Mouse (Mus musculus): ENCODE measurements around the gene St3gal6. TPM values are rescaled to one million over a fixed set of nuclear protein-coding genes. Genes with fewer than 3 reads are reported as not detected.

Gene St3gal6
- polyA plus RNA-seq, 1 experiment from 2014 or later: 0.86 TPM

GRCm38 (mm10) chr16:58453138-58453537 is 70.9 kb downstream of the St3gal6 start:
- H3K79me2 ChIP-seq (ENCODE audit: inconsistent target): no peaks in the 10 kb centered on the region
- no peak overlapping the region for H3K27ac ChIP-seq
- H3K36me3 ChIP-seq (ENCODE audit: inconsistent target): no peaks in the 10 kb centered on the region
- H3K4me3 ChIP-seq (ENCODE audit: inconsistent target): no peak overlapping the region
- WGBS (ENCODE audit: missing documents): 94% methylated on average over 3 of the region's 3 CpGs

- no peaks in the 10 kb centered on the region for H3K79me2 ChIP-seq (ENCODE audit: inconsistent target)
- no peaks in the 10 kb centered on the region for H3K36me3 ChIP-seq (ENCODE audit: inconsistent target)
- no peak overlapping the region for H3K27ac ChIP-seq
- WGBS (ENCODE audit: missing documents): 97% methylated on average over 5 of the region's 5 CpGs
- H3K4me3 ChIP-seq (ENCODE audit: inconsistent target): no peak overlapping the region
These were observed 72.4 kb downstream of the St3gal6 start for GRCm38 (mm10) chr16:58451647-58452046.

- Histone ChIP-seq H3K27ac (no peak overlapping the region), H3K79me2 (ENCODE audit: inconsistent target) (no peaks in the 10 kb centered on the region), H3K4me3 (ENCODE audit: inconsistent target) (no peak overlapping the region), H3K36me3 (ENCODE audit: inconsistent target) (no peaks in the 10 kb centered on the region)
- 86% methylated on average over 6 of the region's 6 CpGs for WGBS (ENCODE audit: missing documents)
These were observed 73.4 kb downstream of the St3gal6 start for GRCm38 (mm10) chr16:58450648-58451047.

GRCm38 (mm10) chr16:58449073-58449472 is 75.0 kb downstream of the St3gal6 start:
- H3K4me3 ChIP-seq (ENCODE audit: inconsistent target): no peak overlapping the region
- H3K27ac ChIP-seq: no peak overlapping the region
- WGBS (ENCODE audit: missing documents): 100% methylated on average over 4 of the region's 4 CpGs
- no peaks in the 10 kb centered on the region for H3K36me3 ChIP-seq (ENCODE audit: inconsistent target)
- H3K79me2 ChIP-seq (ENCODE audit: inconsistent target): no peaks in the 10 kb centered on the region

- Histone ChIP-seq H3K36me3 (ENCODE audit: inconsistent target) (no peaks in the 10 kb centered on the region), H3K27ac (no peak overlapping the region), H3K79me2 (ENCODE audit: inconsistent target) (no peaks in the 10 kb centered on the region), H3K4me3 (ENCODE audit: inconsistent target) (no peak overlapping the region)
- WGBS (ENCODE audit: missing documents): 84% methylated on average over 4 of the region's 4 CpGs
These were observed 77.5 kb downstream of the St3gal6 start for GRCm38 (mm10) chr16:58446281-58447259.

- no peaks in the 10 kb centered on the region for H3K79me2 ChIP-seq (ENCODE audit: inconsistent target)
- H3K36me3 ChIP-seq (ENCODE audit: inconsistent target): no peaks in the 10 kb centered on the region
- no peak overlapping the region for H3K4me3 ChIP-seq (ENCODE audit: inconsistent target)
- no peak overlapping the region for H3K27ac ChIP-seq
- WGBS (ENCODE audit: missing documents): 53% methylated on average over 6 of the region's 6 CpGs
These were observed 79.3 kb downstream of the St3gal6 start for GRCm38 (mm10) chr16:58444735-58445134.

- H3K4me3 ChIP-seq (ENCODE audit: inconsistent target): no peak overlapping the region
These were observed 91.7 kb downstream of the St3gal6 start for GRCm38 (mm10) chr16:58432384-58432783.

GRCm38 (mm10) chr16:58430246-58430645 is 93.8 kb downstream of the St3gal6 start:
- H3K79me2 ChIP-seq (ENCODE audit: inconsistent target): no peaks in the 10 kb centered on the region
- no peak overlapping the region for H3K27ac ChIP-seq
- H3K36me3 ChIP-seq (ENCODE audit: inconsistent target): no peaks in the 10 kb centered on the region
- 87% methylated on average over 7 of the region's 7 CpGs for WGBS (ENCODE audit: missing documents)
- no peak overlapping the region for H3K4me3 ChIP-seq (ENCODE audit: inconsistent target)

More at GRCm38 (mm10) chr16:58432384-58432783, 91.7 kb downstream of the St3gal6 start:
- no peaks in the 10 kb centered on the region for H3K36me3 ChIP-seq (ENCODE audit: inconsistent target)
- 93% methylated on average over 1 of the region's 1 CpGs for WGBS (ENCODE audit: missing documents)
- no peaks in the 10 kb centered on the region for H3K79me2 ChIP-seq (ENCODE audit: inconsistent target)
- no peak overlapping the region for H3K27ac ChIP-seq

GRCm38 (mm10) chr16:58421696-58422354 is 102.2 kb downstream of the St3gal6 start:
- no peak overlapping the region for H3K4me3 ChIP-seq (ENCODE audit: inconsistent target)
- WGBS (ENCODE audit: missing documents): 86% methylated on average over 11 of the region's 11 CpGs
- H3K27ac ChIP-seq: no peak overlapping the region
- H3K36me3 ChIP-seq (ENCODE audit: inconsistent target): no peaks in the 10 kb centered on the region
- no peaks in the 10 kb centered on the region for H3K79me2 ChIP-seq (ENCODE audit: inconsistent target)

Other genes starting within 250 kb of the St3gal6 start
- gene Dcbld2, start 115.8 kb downstream of the St3gal6 start, polyA plus RNA-seq (2018): 0.91 to 1.7 TPM (median 1.3 TPM) in 3 replicates
- not detected in 3 replicates for gene Gm813, start 92.7 kb upstream of the St3gal6 start, polyA plus RNA-seq (2018)
- gene E330017A01Rik, start 114.5 kb upstream of the St3gal6 start, polyA plus RNA-seq (2018): not detected in 3 replicates
- gene Cpox, start 146.0 kb upstream of the St3gal6 start, polyA plus RNA-seq (2018): 8.6 to 10.9 TPM (median 9.6 TPM) in 3 replicates
- gene Gpr15, start 194.8 kb upstream of the St3gal6 start, polyA plus RNA-seq (2018): not detected in 3 replicates
- 15.5 to 31.0 TPM (median 28.5 TPM) in 3 replicates for gene Cldnd1, start 203.7 kb upstream of the St3gal6 start, polyA plus RNA-seq (2018)
- not detected in 3 replicates for gene Olfr172, start 238.9 kb upstream of the St3gal6 start, polyA plus RNA-seq (2018)

Measured in macrophage (primary cell).